Mouse (Mus musculus) erythroblast, embryonic 14.5 days (primary cell): ENCODE measurements around the gene Hpcal4.

Experiments used
- GATA1 ChIP-seq: IDR thresholded peaks from 2 replicates; pipeline ENCODE4 v1.6.1; 2012; ENCODE audit warnings: low read length, inconsistent platforms, mixed read lengths
- TAL1 ChIP-seq: IDR thresholded peaks from 3 replicates; pipeline ENCODE4 v1.6.1; 2012; ENCODE audit warnings: low read length, inconsistent platforms, mixed read lengths

- TF ChIP-seq GATA1 (no peak), TAL1 (no peak)
Observed at GRCm38 (mm10) chr4:123213975-123214374, 30.9 kb downstream of the Hpcal4 start.
